Mouse (Mus musculus) cerebellum, adult 2 months (tissue): ENCODE results near the gene Pex14.

Experiments used
- CTCF ChIP-seq: fragments of 200-500 bp; IDR thresholded peaks from 2 replicates; pipeline ENCODE4 v1.5.1; 2011; ENCODE audit warnings: low read depth, mild to moderate bottlenecking, control low read depth, low read length, moderate library complexity, borderline replicate concordance; ENCODE audit not compliant: insufficient read depth
- POLR2A ChIP-seq: fragments of 200-500 bp; IDR thresholded peaks from 2 replicates; pipeline ENCODE4 v1.6.1; 2011; ENCODE audit warnings: low read length, control low read depth, borderline replicate concordance; ENCODE audit not compliant: insufficient read depth

DNA sequence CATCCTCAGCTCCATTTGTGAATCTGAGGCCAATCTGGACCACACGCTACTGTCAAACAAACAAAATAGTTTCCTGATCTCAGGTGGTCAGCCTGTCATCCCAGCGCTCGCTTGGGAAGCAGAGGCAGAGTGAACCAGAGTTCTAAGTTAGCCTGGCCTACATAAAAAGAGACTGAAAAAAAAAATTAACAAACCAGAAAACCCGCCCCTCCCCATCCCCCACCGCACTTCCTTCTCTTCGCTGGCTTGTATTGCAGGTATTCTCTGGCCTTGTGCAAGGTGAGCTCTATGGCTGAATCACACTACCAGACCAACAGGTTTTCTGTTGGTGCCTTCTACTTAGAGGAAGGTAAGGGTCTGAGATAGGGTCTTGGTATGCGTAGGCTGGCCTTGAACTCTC lies 47.9 kb upstream of the Pex14 start:
- TF ChIP-seq POLR2A, result no peak
- no peak for TF ChIP-seq CTCF
